Mouse (Mus musculus): Measurements from ENCODE around the gene Txnl4b. TPM values are rescaled to one million over a fixed set of nuclear protein-coding genes. Genes with fewer than 3 reads are reported as not detected.

Gene Txnl4b
- total RNA-seq, 2 experiments from 2014 or later: 11.6 to 11.9 TPM

DNA sequence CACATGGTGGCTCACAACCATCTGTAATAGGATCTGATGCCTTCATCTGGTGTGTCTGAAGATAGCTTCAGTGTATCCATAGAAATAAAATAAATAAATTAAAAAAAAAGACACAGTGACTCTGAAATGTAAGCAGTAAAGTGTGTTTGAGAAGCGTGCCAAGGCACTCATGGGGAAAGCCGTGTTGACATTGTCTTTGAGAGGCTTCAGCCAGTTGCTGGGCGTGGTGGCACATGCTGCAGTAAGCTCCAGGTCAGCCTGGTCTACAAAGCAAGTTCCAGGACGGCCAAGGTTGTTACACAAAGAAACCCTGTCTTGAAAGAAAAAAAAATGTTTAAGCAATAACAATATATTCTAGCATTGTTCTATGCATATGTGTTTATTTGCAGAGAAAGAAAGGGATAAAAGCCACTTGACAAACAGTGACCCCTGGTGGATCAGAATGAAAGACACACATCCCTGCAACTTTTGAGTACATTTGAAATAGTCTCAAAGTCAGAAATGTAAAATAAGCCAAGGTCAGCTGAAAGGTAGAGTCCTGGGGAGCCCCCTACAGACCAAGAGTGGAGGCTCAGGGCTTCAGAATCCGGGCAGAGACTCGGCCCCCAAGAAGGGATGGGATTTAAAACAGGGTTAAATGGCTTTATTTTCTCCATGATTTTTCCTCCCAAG lies 27.6 kb downstream of the Txnl4b start:
- no peak for DNase-seq (ENCODE audit: low spot score in 2 of 2)

GRCm38 (mm10) chr8:109595854-109596253 lies 30.2 kb downstream of the Txnl4b start:
- DNase-seq (ENCODE audit: low spot score in 2 of 2): peak; percentile 41 to 47

- no peak for DNase-seq (ENCODE audit: low spot score in 2 of 2)
Measured at GRCm38 (mm10) chr8:109606725-109607124, 41.0 kb downstream of the Txnl4b start.

DNA sequence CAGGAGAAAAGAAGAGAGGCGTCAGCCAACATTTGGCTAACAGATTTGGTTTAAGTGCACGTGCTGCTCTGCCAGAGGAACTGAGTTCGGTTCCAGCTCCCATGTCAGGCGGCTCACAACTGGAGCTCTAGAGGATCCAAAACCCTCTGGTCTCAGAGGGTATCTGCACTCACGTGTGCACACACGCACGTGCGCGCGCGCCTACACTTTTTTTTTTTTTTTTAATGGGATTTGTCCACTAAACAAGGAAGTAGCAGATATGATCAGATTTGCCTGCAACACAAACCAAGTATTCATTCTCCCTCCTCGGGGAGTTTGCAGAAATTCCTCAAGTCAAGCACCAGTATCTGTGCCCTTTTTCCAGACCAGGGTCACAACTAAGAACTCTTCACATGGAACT lies 42.0 kb downstream of the Txnl4b start:
- DNase-seq (ENCODE audit: low spot score in 2 of 2): no peak

GRCm38 (mm10) chr8:109608271-109609152 lies 42.8 kb downstream of the Txnl4b start, which contains the start of gene Dhodh:
TSS of gene Dhodh (minus strand) at chr8:109608673.
- DNase-seq (ENCODE audit: low spot score in 2 of 2): peak; percentile 96 to 97

DNA sequence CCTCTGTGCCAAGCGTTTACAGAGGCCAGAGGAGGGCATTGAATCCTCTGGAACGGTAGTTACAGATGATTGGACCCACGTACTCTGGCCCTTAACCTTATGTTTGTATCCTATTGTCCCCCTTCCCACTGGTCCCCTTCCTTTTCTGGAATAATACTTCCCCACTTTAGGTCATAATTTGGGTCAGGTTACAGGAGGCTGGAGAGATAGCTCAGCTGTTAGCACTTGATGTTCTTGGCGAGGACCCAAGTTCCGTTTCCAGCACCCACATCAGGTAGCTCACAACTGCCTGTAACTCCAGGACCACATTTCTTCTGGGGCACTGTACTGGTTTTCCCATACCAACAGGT lies 43.4 kb downstream of the Txnl4b start:
- peak in 1 of 2 experiments; percentile 31 for DNase-seq (ENCODE audit: low spot score in 2 of 2)

GRCm38 (mm10) chr8:109614243-109615210 lies 48.8 kb downstream of the Txnl4b start, which contains the start of gene Pkd1l3:
TSS of gene Pkd1l3 (plus strand) at chr8:109614517.
- DNase-seq (ENCODE audit: low spot score in 2 of 2): peak in 1 of 2 experiments; percentile 17

- DNase-seq (ENCODE audit: low spot score in 2 of 2): no peak
Measured at GRCm38 (mm10) chr8:109615569-109615968, 49.9 kb downstream of the Txnl4b start.

Other genes starting within 250 kb of the Txnl4b start
- under 1 TPM; 0.22 to 0.41 TPM for gene Pmfbp1, start 71.9 kb upstream of the Txnl4b start, total RNA-seq (2021)
- 10 to 100 TPM; 21.2 to 23.1 TPM for gene Dhx38, start within 50 bp of the Txnl4b start, total RNA-seq (2021)
- under 1 TPM in 1 of 2 experiments, not detected in 1; 0.25 TPM for gene Hp, start 13.3 kb downstream of the Txnl4b start, total RNA-seq (2021)
- 10 to 100 TPM; 20.9 to 25.9 TPM for gene Dhodh, start 42.8 kb downstream of the Txnl4b start, total RNA-seq (2021)
- 1 to 10 TPM; 1.4 to 2.3 TPM for gene Pkd1l3, start 48.6 kb downstream of the Txnl4b start, total RNA-seq (2021)
- 100 to 1,000 TPM in 1 of 2 experiments, 10 to 100 TPM in 1; 95.8 to 103 TPM for gene Ist1, start 127.4 kb downstream of the Txnl4b start, total RNA-seq (2021)
- gene Zfp821, start 139.7 kb downstream of the Txnl4b start, total RNA-seq (2021): 10 to 100 TPM; 63.7 to 65.0 TPM
- gene Atxn1l, start 171.8 kb downstream of the Txnl4b start, total RNA-seq (2021): 10 to 100 TPM; 40.8 to 41.1 TPM
- gene Ap1g1, start 212.7 kb downstream of the Txnl4b start, total RNA-seq (2021): 10 to 100 TPM; 80.2 to 96.9 TPM

Data from layer of hippocampus, postnatal 10 days (tissue).